ENCODE assay signal across 13 mouse cellular contexts in genomic region chr6:38109871-38110270, GRCm38 (mm10). TPM values are rescaled to one million over a fixed set of nuclear protein-coding genes. Genes with fewer than 3 reads are reported as not detected.
DNase-seq lines count a peak whose midpoint lies in the region; ATAC-seq and TF ChIP-seq lines count a peak whose summit lies in the region.
"Had no signal": no experiment of that assay in that cellular context is flagged by ENCODE, and none has a peak within 500 bp of the region (broad histone marks: within the 10 kb centered on the region; RNA-seq: fewer than 3 reads in every experiment).

No protein-coding gene starts in this region.

- peak overlapping the region; percentile 37 for H3K4me3 ChIP-seq in lung, embryonic 15.5 days
- H3K4me3 ChIP-seq in kidney, adult 2 months (ENCODE audit: insufficient read depth, low read depth, low read length): peak overlapping the region; percentile 51
- H3K4me3 ChIP-seq in limb, embryonic 11.5 days (ENCODE audit: low read depth, low read length): no peak overlapping the region
- H3K4me3 ChIP-seq in thymus, adult 2 months (ENCODE audit: control insufficient read depth, insufficient read depth, low read length): no peak overlapping the region
- H3K4me3 ChIP-seq: limb, embryonic 15.5 days; myocyte had no signal

- no peaks in the 10 kb centered on the region for H3K27me3 ChIP-seq in lung, embryonic 15.5 days
- H3K27me3 ChIP-seq in kidney, adult 2 months (replicated peaks; ENCODE audit: control insufficient read depth, insufficient read depth, low read length): no peaks in the 10 kb centered on the region
- no peaks in the 10 kb centered on the region for H3K27me3 ChIP-seq in limb, embryonic 11.5 days (ENCODE audit: control insufficient read depth, insufficient read depth, low read length)
- H3K27me3 ChIP-seq in thymus, adult 2 months (ENCODE audit: control insufficient read depth, insufficient read depth, low read length): no peaks in the 10 kb centered on the region

- no peaks in the 10 kb centered on the region for H3K36me3 ChIP-seq in lung, embryonic 15.5 days
- no peaks in the 10 kb centered on the region for H3K36me3 ChIP-seq in kidney, adult 2 months (ENCODE audit: control insufficient read depth, insufficient read depth, low read length)
- no peaks in the 10 kb centered on the region for H3K36me3 ChIP-seq in limb, embryonic 11.5 days (ENCODE audit: control insufficient read depth, insufficient read depth, low read length)
- no peaks in the 10 kb centered on the region for H3K36me3 ChIP-seq in thymus, adult 2 months (ENCODE audit: control insufficient read depth, insufficient read depth, low read length)
- H3K36me3 ChIP-seq: limb, embryonic 15.5 days had no signal

- peak overlapping the region; percentile 95 for H3K27ac ChIP-seq in lung, embryonic 15.5 days
- H3K27ac ChIP-seq in kidney, adult 2 months (ENCODE audit: insufficient read depth, low read depth, low read length): peak overlapping the region; percentile 84
- no peak overlapping the region for H3K27ac ChIP-seq in limb, embryonic 11.5 days (replicated peaks; ENCODE audit: low read depth, low read length)
- H3K27ac ChIP-seq in thymus, adult 2 months (ENCODE audit: control insufficient read depth, insufficient read depth, low read length): no peak overlapping the region
- H3K27ac ChIP-seq: hindbrain, postnatal 0 days; limb, embryonic 15.5 days had no signal

- ATAC-seq in lung, embryonic 15.5 days (ENCODE audit: borderline replicate concordance, extremely low read depth, low FRiP score, low TSS enrichment): no peak
- no peak for ATAC-seq in limb, embryonic 11.5 days (ENCODE audit: insufficient number of reproducible peaks, low FRiP score, low TSS enrichment, low read depth)
- ATAC-seq: hindbrain, postnatal 0 days had no signal

- peak overlapping the region; percentile 17 for H3K9ac ChIP-seq in lung, embryonic 15.5 days
- H3K9ac ChIP-seq in limb, embryonic 11.5 days (ENCODE audit: low read length): no peak overlapping the region
- H3K9ac ChIP-seq: limb, embryonic 15.5 days had no signal

- H3K9me3 ChIP-seq in lung, embryonic 15.5 days: no peaks in the 10 kb centered on the region
- H3K9me3 ChIP-seq in limb, embryonic 11.5 days (ENCODE audit: control insufficient read depth, low read length): no peaks in the 10 kb centered on the region
- H3K9me3 ChIP-seq: limb, embryonic 15.5 days had no signal

- 14% methylated on average over 9 of the region's 9 CpGs for WGBS in lung, embryonic 15.5 days
- 17% methylated on average over 9 of the region's 9 CpGs for WGBS in kidney, adult 2 months
- WGBS in limb, embryonic 11.5 days: 10% methylated on average over 9 of the region's 9 CpGs
- WGBS in thymus, adult 2 months: 35% methylated on average over 9 of the region's 9 CpGs

- H3K4me2 ChIP-seq in lung, embryonic 15.5 days: peak overlapping the region; percentile 47
- H3K4me2 ChIP-seq in limb, embryonic 11.5 days (ENCODE audit: low read depth, severe bottlenecking): no peak overlapping the region
- H3K4me2 ChIP-seq: limb, embryonic 15.5 days had no signal

- DNase-seq in embryo, embryonic 11 days: peak; percentile 25
- DNase-seq in embryo, embryonic 9.5 days (ENCODE audit: extremely low spot score): no peak
- no peak for DNase-seq in lung, postnatal 4 days
- peak; percentile 57 for DNase-seq in kidney, adult 2 months
- peak; percentile 24 for DNase-seq in limb, embryonic 11.5 days (ENCODE audit: low spot score)
- no peak for DNase-seq in thymus, adult 2 months
- no peak for DNase-seq in frontal cortex, postnatal 10 days (ENCODE audit: low spot score in 2 of 2)
- DNase-seq: cerebellum, adult 11-12 months; spleen, adult 18-20 months had no signal

- no peak for TF ChIP-seq CTCF in kidney, adult 2 months (conservative IDR thresholded peaks at IDR 0.05; ENCODE audit: insufficient read depth, insufficient read length, low read depth, low read length)
- no peak for TF ChIP-seq CTCF in thymus, adult 2 months (IDR thresholded peaks at IDR 0.05; ENCODE audit: borderline replicate concordance, control insufficient read depth, extremely low read depth, insufficient read depth, low read length, poor library complexity)

- TF ChIP-seq POLR2A in kidney, adult 2 months (IDR thresholded peaks at IDR 0.05; ENCODE audit: low read depth, low read length): no peak
- TF ChIP-seq POLR2A in thymus, adult 2 months (IDR thresholded peaks at IDR 0.05; ENCODE audit: control insufficient read depth, extremely low read depth, insufficient read depth, low read length, poor library complexity): no peak

- peaks cover 22% of the 10 kb centered on the region for H3K4me1 ChIP-seq in lung, embryonic 15.5 days
- peaks cover 9% of the 10 kb centered on the region; the same call in 1 of the 2 replicates for H3K4me1 ChIP-seq in kidney, adult 2 months (ENCODE audit: control insufficient read depth, insufficient read depth, low read length)
- 0 out of 2 replicates have a peak, but pooled peaks cover 5% of the 10 kb centered on the region for H3K4me1 ChIP-seq in limb, embryonic 11.5 days (ENCODE audit: control insufficient read depth, insufficient read depth, low read length)
- H3K4me1 ChIP-seq in thymus, adult 2 months (replicated peaks; ENCODE audit: control insufficient read depth, insufficient read depth, low read length): no peaks in the 10 kb centered on the region

RNA-seq across cellular contexts. Expression of gene Tmem213, which starts 0.8 kb away (rescaled TPM):
- polyA plus RNA-seq in lung, embryonic 15.5 days (2015; fragmentation: Nextera tagmentation; extraction: Ambion mirVana): 49.7 and 58.9 TPM in 2 replicates
- polyA plus RNA-seq in kidney, adult 2 months (2012; rRNA removed): 240 and 279 TPM in 2 replicates
- polyA plus RNA-seq in limb, embryonic 11.5 days (2014; fragmentation: Nextera tagmentation; extraction: Ambion mirVana): not detected in 2 replicates
- polyA plus RNA-seq in thymus, adult 2 months (2012; rRNA removed): 0.38 TPM in 1 of 2 replicates, not detected in the other
- polyA plus RNA-seq: hindbrain, postnatal 0 days; myocyte had no signal

RNA-seq across cellular contexts. Expression of gene Atp6v0a4, which starts 14.5 kb away (rescaled TPM):
- 3.2 and 5.9 TPM in 2 replicates for polyA plus RNA-seq in lung, embryonic 15.5 days (2015; fragmentation: Nextera tagmentation; extraction: Ambion mirVana)
- 259 and 302 TPM in 2 replicates for polyA plus RNA-seq in kidney, adult 2 months (2012; rRNA removed)
- polyA plus RNA-seq in limb, embryonic 11.5 days (2014; fragmentation: Nextera tagmentation; extraction: Ambion mirVana): not detected in 2 replicates
- polyA plus RNA-seq in thymus, adult 2 months (2012; rRNA removed): 0.54 and 1.2 TPM in 2 replicates

Comparison
In these comparisons a context has a peak if more than half of its experiments do, and no peak if none do; other contexts are left out.
1. DNase-seq: peak in embryo, embryonic 11 days (single experiment), kidney, adult 2 months (single experiment) and limb, embryonic 11.5 days (single experiment); none in embryo, embryonic 9.5 days (single experiment), lung, postnatal 4 days (0 of 2), thymus, adult 2 months (single experiment) and frontal cortex, postnatal 10 days (0 of 2).
2. H3K27ac ChIP-seq: peak in lung, embryonic 15.5 days (single experiment) and kidney, adult 2 months (single experiment); none in limb, embryonic 11.5 days (single experiment) and thymus, adult 2 months (single experiment).
3. H3K4me3 ChIP-seq: peak in lung, embryonic 15.5 days (single experiment) and kidney, adult 2 months (single experiment); none in limb, embryonic 11.5 days (single experiment) and thymus, adult 2 months (single experiment).
4. RNA of gene Tmem213, which starts 0.8 kb away (polyA plus RNA-seq): 240 to 279 TPM in kidney, adult 2 months and 49.7 to 58.9 TPM in lung, embryonic 15.5 days; 0.38 TPM in thymus, adult 2 months and not detected in limb, embryonic 11.5 days; every median in the first group is over 10 times any median in the second.
5. RNA of gene Atp6v0a4, which starts 14.5 kb away (polyA plus RNA-seq): 259 to 302 TPM in kidney, adult 2 months; 3.2 to 5.9 TPM in lung, embryonic 15.5 days, 0.54 to 1.2 TPM in thymus, adult 2 months and not detected in limb, embryonic 11.5 days; every median in the first group is over 10 times any median in the second.